Mouse (Mus musculus): ENCODE measurements around the gene Krtap12-1.
"Not testable (repeated sequence)": the region's sequence is repeated elsewhere in the genome, so short reads cannot be mapped to it uniquely, and the experiment has no call there.

Gene Krtap12-1

DNA sequence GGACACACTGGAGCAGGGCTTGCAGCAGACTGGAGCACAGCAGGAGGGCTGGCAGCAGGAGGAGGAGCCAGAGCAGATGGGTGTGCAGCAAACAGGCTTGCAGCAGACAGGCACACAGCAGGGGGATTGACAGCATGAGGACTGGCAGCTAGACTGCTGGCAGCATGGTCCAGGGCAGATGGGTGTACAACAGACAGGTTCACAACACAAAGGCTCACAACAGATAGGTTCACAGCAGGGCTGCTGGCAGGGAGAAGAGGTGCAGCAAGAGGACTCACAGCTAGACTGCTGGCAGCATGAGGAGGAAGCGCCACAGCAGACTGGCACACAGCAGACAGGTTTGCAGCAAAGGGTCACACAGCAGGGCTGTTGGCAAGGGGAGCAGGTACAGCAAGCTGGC is 30.3 kb downstream of the Krtap12-1 start:
- not testable (repeated sequence) for DNase-seq

DNA sequence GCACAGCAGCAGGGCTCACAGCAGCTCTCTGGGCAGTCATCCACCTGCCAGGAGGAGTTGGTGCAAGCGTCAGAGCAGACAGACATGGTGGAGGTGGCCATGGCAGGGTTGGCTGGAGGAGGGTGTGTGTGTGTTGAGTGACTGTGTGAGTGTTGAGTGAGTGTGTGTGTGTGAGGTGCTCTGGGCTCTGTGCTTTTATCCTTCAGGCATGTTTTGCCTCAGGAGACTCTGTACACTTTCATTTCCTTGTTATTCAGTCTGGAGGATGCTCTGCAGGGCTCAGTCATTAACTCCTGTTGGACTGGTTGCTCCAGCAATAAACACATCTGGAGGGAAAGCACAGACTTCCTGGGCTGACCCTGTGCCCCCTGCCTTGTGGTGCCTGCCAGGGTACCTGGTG is 30.9 kb downstream of the Krtap12-1 start, which contains the start of gene Gm9736:
Gene Gm9736, minus strand, starts transcription at position 101 of the 400 bp plus-strand sequence.
- not testable (repeated sequence) for DNase-seq

DNA sequence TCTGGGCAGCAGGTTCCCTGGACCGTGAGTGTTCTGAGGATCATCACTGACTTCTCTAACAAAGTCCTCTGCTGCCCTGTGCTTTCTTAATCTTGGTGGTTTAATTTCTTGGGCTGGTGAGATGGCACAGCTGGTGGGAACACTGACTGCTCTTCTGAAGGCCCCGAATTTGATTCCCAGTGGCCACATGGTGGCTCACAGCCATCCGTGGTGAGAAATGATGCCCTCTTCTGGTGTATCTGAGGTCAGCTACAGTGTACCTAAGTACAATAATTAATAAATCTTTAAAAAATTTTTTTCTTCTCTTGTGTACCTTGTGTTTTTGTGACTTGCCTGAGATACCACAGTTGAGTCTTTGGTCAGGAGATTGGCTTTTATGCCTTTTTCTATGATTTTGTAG is 31.9 kb downstream of the Krtap12-1 start:
- not testable (repeated sequence) for DNase-seq

DNA sequence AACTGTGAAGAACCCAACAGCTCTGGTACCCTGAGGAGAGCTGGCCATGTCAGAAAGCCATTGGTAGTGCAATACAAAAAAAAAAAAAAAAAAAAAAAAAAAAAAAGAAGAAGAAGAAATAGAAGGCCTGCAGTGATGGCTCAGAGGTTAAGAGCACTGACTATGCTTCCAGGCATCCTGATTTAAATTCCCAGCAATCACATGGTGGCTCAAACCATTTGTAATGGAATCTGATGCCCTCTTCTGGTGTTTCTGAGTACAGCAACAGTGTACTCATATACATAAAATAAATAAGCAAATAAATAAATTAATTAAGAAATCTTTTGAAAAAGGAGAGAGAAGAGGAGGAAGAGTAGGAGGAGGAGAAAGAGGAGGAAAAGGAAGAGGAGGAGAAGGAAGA is 33.0 kb downstream of the Krtap12-1 start:
- DNase-seq: no peak

DNA sequence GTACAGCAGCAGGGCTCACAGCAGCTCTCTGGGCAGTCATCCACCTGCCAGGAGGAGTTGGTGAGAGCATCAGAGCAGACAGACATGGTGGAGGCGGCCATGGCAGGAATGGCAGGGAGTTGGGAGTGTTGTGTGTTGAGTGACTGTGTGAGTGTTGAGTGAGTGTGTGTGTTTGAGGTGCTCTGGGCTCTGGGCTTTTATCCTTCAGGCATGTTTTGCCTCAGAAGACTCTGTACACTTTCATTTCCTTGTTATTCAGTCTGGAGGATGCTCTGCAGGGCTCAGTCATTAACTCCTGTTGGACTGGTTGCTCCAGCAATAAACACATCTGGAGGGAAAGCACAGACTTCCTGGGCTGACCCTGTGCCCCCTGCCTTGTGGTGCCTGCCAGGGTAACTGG is 39.2 kb downstream of the Krtap12-1 start, which contains the start of gene Gm3233:
Gene Gm3233, minus strand, starts transcription at position 101 of the 400 bp plus-strand sequence.
- DNase-seq: not testable (repeated sequence)

DNA sequence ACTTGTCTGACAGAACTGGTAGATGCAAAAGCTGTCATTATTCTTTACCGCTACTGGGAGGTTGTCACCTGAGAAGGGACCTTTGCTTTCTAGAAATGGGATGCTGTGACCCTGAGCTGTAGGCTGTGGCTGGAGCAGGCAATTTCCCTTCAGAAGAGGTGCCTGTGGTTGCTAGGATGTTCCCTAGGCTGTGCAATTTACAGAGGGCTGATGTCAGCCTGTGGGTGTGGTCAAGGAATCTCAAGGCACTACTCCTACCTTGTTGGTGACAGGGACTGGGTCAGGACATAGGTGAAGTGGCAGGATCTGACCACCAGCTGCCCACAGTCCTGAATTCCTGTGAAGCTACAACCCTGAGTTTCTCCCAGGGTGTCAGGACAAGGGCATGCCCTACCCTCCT is 49.3 kb downstream of the Krtap12-1 start:
- no peak for DNase-seq

All from right cerebral cortex, postnatal 14 days (tissue).